ENCODE assay signal across 10 mouse cellular contexts in genomic region chr13:97927376-97928134, GRCm38 (mm10).
DNase-seq lines count a peak whose midpoint lies in the region; ATAC-seq and TF ChIP-seq lines count a peak whose summit lies in the region.
"Had no signal": no experiment of that assay in that cellular context is flagged by ENCODE, and none has a peak within 500 bp of the region (broad histone marks: within the 10 kb centered on the region; RNA-seq: fewer than 3 reads in every experiment).

No protein-coding gene starts in this region.

- no peaks in the 10 kb centered on the region for H3K4me1 ChIP-seq in lung, postnatal 0 days (ENCODE audit: insufficient read depth, low read depth, low read length)
- 0 out of 2 replicates have a peak, but pooled peaks cover 6% of the 10 kb centered on the region for H3K4me1 ChIP-seq in kidney, postnatal 0 days (replicated peaks; ENCODE audit: insufficient read depth, low read length)
- peaks cover 3% of the 10 kb centered on the region for H3K4me1 ChIP-seq in stomach, postnatal 0 days (replicated peaks; ENCODE audit: control insufficient read depth, insufficient read depth)
- H3K4me1 ChIP-seq in heart, adult 2 months (ENCODE audit: control insufficient read depth, insufficient read depth, low read length) = no peaks in the 10 kb centered on the region
- H3K4me1 ChIP-seq: midbrain, embryonic 12.5 days had no signal

- TF ChIP-seq POLR2A in heart, adult 2 months (IDR thresholded peaks at IDR 0.05; ENCODE audit: insufficient read depth, low read depth, low read length) = no peak

- H3K4me2 ChIP-seq in lung, postnatal 0 days (replicated peaks; ENCODE audit: low read depth, low read length) = peak overlapping the region; percentile 37
- H3K4me2 ChIP-seq in kidney, postnatal 0 days (ENCODE audit: low read length) = peak overlapping the region; percentile 19
- peak overlapping the region; percentile 8; the same call in 1 of the 2 replicates for H3K4me2 ChIP-seq in stomach, postnatal 0 days (replicated peaks; ENCODE audit: low read depth)
- H3K4me2 ChIP-seq: midbrain, embryonic 12.5 days had no signal

- no peak overlapping the region for H3K27ac ChIP-seq in lung, postnatal 0 days (ENCODE audit: low read length)
- H3K27ac ChIP-seq in kidney, postnatal 0 days = 0 out of 2 replicates have a peak overlapping the region, but pooled peaks have one; percentile 1
- no peak overlapping the region for H3K27ac ChIP-seq in stomach, postnatal 0 days (replicated peaks)
- no peak overlapping the region for H3K27ac ChIP-seq in heart, adult 2 months
- H3K27ac ChIP-seq: midbrain, embryonic 12.5 days had no signal

- intact Hi-C loops in heart, adult 2 months (cut with DNase I) = no loop called here

- TF ChIP-seq CTCF in lung, postnatal 0 days (IDR thresholded peaks at IDR 0.05) = no peak
- no peak for TF ChIP-seq CTCF in kidney, postnatal 0 days (IDR thresholded peaks at IDR 0.05; ENCODE audit: low read depth)
- no peak for TF ChIP-seq CTCF in stomach, postnatal 0 days (IDR thresholded peaks at IDR 0.05; ENCODE audit: low read depth)
- no peak for TF ChIP-seq CTCF in heart, adult 2 months (IDR thresholded peaks at IDR 0.05)

- TF ChIP-seq EP300 in lung, postnatal 0 days (IDR thresholded peaks at IDR 0.05) = no peak
- no peak for TF ChIP-seq EP300 in stomach, postnatal 0 days (optimal IDR thresholded peaks at IDR 0.05)
- TF ChIP-seq EP300 in heart, adult 2 months (IDR thresholded peaks at IDR 0.05; ENCODE audit: insufficient read depth, low read depth, low read length) = no peak

- WGBS in lung, postnatal 0 days = 30% methylated on average over 14 of the region's 14 CpGs
- WGBS in kidney, postnatal 0 days = 11% methylated on average over 14 of the region's 14 CpGs
- WGBS in stomach, postnatal 0 days = 25% methylated on average over 14 of the region's 14 CpGs
- 66% methylated on average over 14 of the region's 14 CpGs for WGBS in heart, adult 2 months

- H3K27me3 ChIP-seq in lung, postnatal 0 days (replicated peaks; ENCODE audit: insufficient read depth, low read length) = no peaks in the 10 kb centered on the region
- no peaks in the 10 kb centered on the region for H3K27me3 ChIP-seq in kidney, postnatal 0 days (ENCODE audit: insufficient read depth, low read length)
- no peaks in the 10 kb centered on the region for H3K27me3 ChIP-seq in stomach, postnatal 0 days (ENCODE audit: control insufficient read depth, insufficient read depth, low read length)
- H3K27me3 ChIP-seq in heart, adult 2 months (ENCODE audit: control insufficient read depth, insufficient read depth, low read length) = no peaks in the 10 kb centered on the region

- no peaks in the 10 kb centered on the region for H3K9me3 ChIP-seq in lung, postnatal 0 days (ENCODE audit: low read length)
- H3K9me3 ChIP-seq in kidney, postnatal 0 days (replicated peaks; ENCODE audit: low read length) = no peaks in the 10 kb centered on the region
- H3K9me3 ChIP-seq in stomach, postnatal 0 days (ENCODE audit: control insufficient read depth, low read length) = no peaks in the 10 kb centered on the region
- H3K9me3 ChIP-seq: midbrain, embryonic 12.5 days had no signal

- no peaks in the 10 kb centered on the region for H3K79me2 ChIP-seq in heart, adult 2 months (replicated peaks; ENCODE audit: control insufficient read depth, insufficient read depth, low read length)

- H3K4me3 ChIP-seq in lung, postnatal 0 days (ENCODE audit: low read depth, low read length) = no peak overlapping the region
- H3K4me3 ChIP-seq in kidney, postnatal 0 days (replicated peaks; ENCODE audit: low read depth, low read length) = no peak overlapping the region
- no peak overlapping the region for H3K4me3 ChIP-seq in stomach, postnatal 0 days (ENCODE audit: low read depth, low read length)
- H3K4me3 ChIP-seq in heart, adult 2 months = no peak overlapping the region
- H3K4me3 ChIP-seq: erythroblast, embryonic 14.5 days; midbrain, embryonic 12.5 days had no signal

- H3K36me3 ChIP-seq in lung, postnatal 0 days (ENCODE audit: insufficient read depth, low read length) = no peaks in the 10 kb centered on the region
- H3K36me3 ChIP-seq in kidney, postnatal 0 days (ENCODE audit: insufficient read depth, low read length) = peaks cover 4% of the 10 kb centered on the region
- H3K36me3 ChIP-seq in stomach, postnatal 0 days (ENCODE audit: control insufficient read depth, insufficient read depth, low read length) = no peaks in the 10 kb centered on the region
- no peaks in the 10 kb centered on the region for H3K36me3 ChIP-seq in heart, adult 2 months (ENCODE audit: control insufficient read depth, insufficient read depth, low read length)
- H3K36me3 ChIP-seq: midbrain, embryonic 12.5 days had no signal

- no peak for ATAC-seq in lung, postnatal 0 days
- no peak for ATAC-seq in kidney, postnatal 0 days (replicated peaks; ENCODE audit: low FRiP score, low read depth)
- no peak for ATAC-seq in stomach, postnatal 0 days (ENCODE audit: low FRiP score, low TSS enrichment)

- 0 out of 2 replicates have a peak overlapping the region, but pooled peaks have one; percentile 4 for H3K9ac ChIP-seq in lung, postnatal 0 days (replicated peaks; ENCODE audit: low read depth)
- no peak overlapping the region for H3K9ac ChIP-seq in kidney, postnatal 0 days (ENCODE audit: low read depth, low read length)
- H3K9ac ChIP-seq in stomach, postnatal 0 days (ENCODE audit: low read length) = no peak overlapping the region
- no peak overlapping the region for H3K9ac ChIP-seq in heart, adult 2 months (ENCODE audit: low read depth, low read length)
- H3K9ac ChIP-seq: midbrain, embryonic 12.5 days had no signal

- peak; percentile 14 for DNase-seq in adrenal gland, postnatal 10 days
- no peak for DNase-seq in adrenal gland, adult 8-10 months
- peak; percentile 25 for DNase-seq in lung, postnatal 0 days (ENCODE audit: low spot score)
- no peak for DNase-seq in lung, adult 18-20 months
- DNase-seq in kidney, postnatal 0 days (ENCODE audit: low spot score) = peak; percentile 19
- DNase-seq in stomach, postnatal 0 days (ENCODE audit: low spot score) = no peak
- DNase-seq in testis, postnatal 14 days (ENCODE audit: low spot score) = no peak
- no peak for DNase-seq in heart, adult 2 months

Comparison
In these comparisons a context has a peak if more than half of its experiments do, and no peak if none do; other contexts are left out.
1. DNase-seq: peak in adrenal gland, postnatal 10 days (single experiment), lung, postnatal 0 days (single experiment) and kidney, postnatal 0 days (single experiment); none in adrenal gland, adult 8-10 months (single experiment), lung, adult 18-20 months (0 of 2), stomach, postnatal 0 days (single experiment), testis, postnatal 14 days (single experiment) and heart, adult 2 months (0 of 2).
2. Peak in every context shown above with its lines, with median percentiles within 50 percentile points of each other: H3K4me2 ChIP-seq.